Mouse (Mus musculus) heart, embryonic 13.5 days (tissue): ENCODE data around the gene Mthfd2l. TPM values are rescaled to one million over a fixed set of nuclear protein-coding genes. Genes with fewer than 3 reads are reported as not detected.

ENCODE experiments used
- ATAC-seq: fragments of 200-750 bp; cut with Nextera tagmentation; 2 replicates; pipeline ENCODE4 v1.8.0; 2017; ENCODE audit warnings: moderate TSS enrichment; ENCODE audit not compliant: insufficient number of reproducible peaks, low FRiP score, low TSS enrichment; ENCODE audit errors: extremely low read depth
- H3K27ac ChIP-seq: fragments of 300-500 bp; sonication (generic); replicated peaks from 2 replicates; pipeline ENCODE4 v1.5.1; 2015; ENCODE audit warnings: moderate library complexity, mild to moderate bottlenecking, inconsistent platforms
- H3K27me3 ChIP-seq: fragments of 300-500 bp; sonication (generic); replicated peaks from 2 replicates; pipeline ENCODE4 v1.6.1; 2015; ENCODE audit warnings: mild to moderate bottlenecking, inconsistent platforms
- H3K36me3 ChIP-seq: fragments of 300-500 bp; sonication (generic); 2 replicates; pipeline ENCODE4 v1.6.1; 2015; ENCODE audit warnings: mild to moderate bottlenecking, inconsistent platforms
- H3K4me1 ChIP-seq: fragments of 300-500 bp; sonication (generic); 2 replicates; pipeline ENCODE4 v1.6.1; 2015; ENCODE audit warnings: inconsistent platforms
- H3K4me2 ChIP-seq: fragments of 300-500 bp; sonication (generic); 2 replicates; pipeline ENCODE4 v1.6.1; 2015; ENCODE audit warnings: inconsistent platforms, mild to moderate bottlenecking, moderate library complexity
- H3K4me3 ChIP-seq: fragments of 300-500 bp; sonication (generic); 2 replicates; pipeline ENCODE4 v1.5.1; 2015; ENCODE audit warnings: moderate library complexity, mild to moderate bottlenecking, inconsistent platforms
- H3K9ac ChIP-seq: fragments of 300-500 bp; sonication (generic); 2 replicates; pipeline ENCODE4 v1.6.1; 2015; ENCODE audit warnings: inconsistent platforms, mild to moderate bottlenecking, moderate library complexity
- H3K9me3 ChIP-seq: fragments of 300-500 bp; sonication (generic); 2 replicates; pipeline ENCODE4 v1.6.1; 2016; ENCODE audit warnings: inconsistent platforms
- WGBS: fragments of 180-500 bp; shearing (Covaris S2); methylation state at CpG from one replicate; pipeline ENCODE4 v1.1.7; 2015; ENCODE audit warnings: mixed read lengths; 5-methylcytosine and 5-hydroxymethylcytosine counted together
- polyA plus RNA-seq: library from polyadenylated mRNA; unstranded; fragments of >200 nt; fragmentation: Nextera tagmentation; extraction: Ambion mirVana; gene quantifications from 2 replicates; pipeline ENCODE4 v1.2.1, GENCODE M21; 2015

Mthfd2l gene
- polyA plus RNA-seq = 28.1 and 31.3 TPM in 2 replicates

DNA sequence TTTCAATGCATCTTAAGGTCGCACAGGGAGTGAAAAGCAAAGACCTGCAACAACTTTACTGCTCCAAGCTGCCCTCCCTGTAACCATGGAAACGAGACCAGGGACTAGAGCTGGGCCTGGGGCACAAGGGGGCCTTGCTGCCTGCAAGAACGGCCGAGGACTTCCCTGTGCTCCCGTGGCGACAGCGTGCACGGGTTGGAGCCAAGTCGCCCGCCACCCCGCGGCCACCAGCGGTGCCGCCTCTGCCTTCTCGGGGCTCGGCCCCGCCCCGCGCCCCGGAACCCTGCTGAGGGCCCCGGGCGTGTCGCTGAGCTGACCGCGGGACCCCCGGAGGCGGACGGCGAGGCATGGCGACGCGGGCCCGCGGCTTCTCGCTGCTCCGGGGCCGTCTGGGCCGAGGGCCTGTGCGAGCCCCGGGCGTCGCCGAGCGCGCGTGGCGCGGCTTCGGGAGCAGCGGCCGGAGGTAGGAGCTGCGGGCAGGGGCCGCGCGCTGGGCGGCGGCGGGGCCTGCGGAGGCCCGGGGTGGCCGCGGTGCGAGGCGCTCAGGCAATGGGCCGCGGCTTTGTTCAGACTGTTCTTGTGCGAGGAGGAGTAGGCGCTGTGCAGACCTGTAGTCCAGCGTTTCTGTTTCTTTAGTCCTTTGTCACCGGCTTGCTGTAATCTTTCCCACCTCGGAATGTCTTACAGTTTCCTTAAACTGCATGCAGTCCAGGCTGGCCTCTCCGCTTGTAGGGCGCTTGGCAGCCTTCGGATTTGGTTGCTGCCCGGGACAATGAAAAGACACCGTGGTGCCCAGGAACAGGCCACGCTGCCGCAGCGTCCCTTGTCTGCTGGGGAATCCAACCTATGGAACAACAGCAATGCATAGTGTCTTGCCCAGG is at the start of gene Mthfd2l:
Gene Mthfd2l, plus strand, starts transcription at position 147 of the 881 bp plus-strand sequence.
- Histone ChIP-seq H3K9ac (peak within 1 kb of the TSS; percentile 97), H3K4me3 (peak within 1 kb of the TSS; percentile 85), H3K4me1 (peaks cover 15% of the 10 kb centered on the region), H3K4me2 (peak within 1 kb of the TSS; percentile 70), H3K36me3 (peaks cover 20% of the 10 kb centered on the region), H3K27me3 (no peaks in the 10 kb centered on the region), H3K27ac (peak within 1 kb of the TSS; percentile 96), H3K9me3 (no peaks in the 10 kb centered on the region)
- under 1% methylated on average over 68 of the region's 79 CpGs for WGBS
- ATAC-seq = peak; percentile 92

DNA sequence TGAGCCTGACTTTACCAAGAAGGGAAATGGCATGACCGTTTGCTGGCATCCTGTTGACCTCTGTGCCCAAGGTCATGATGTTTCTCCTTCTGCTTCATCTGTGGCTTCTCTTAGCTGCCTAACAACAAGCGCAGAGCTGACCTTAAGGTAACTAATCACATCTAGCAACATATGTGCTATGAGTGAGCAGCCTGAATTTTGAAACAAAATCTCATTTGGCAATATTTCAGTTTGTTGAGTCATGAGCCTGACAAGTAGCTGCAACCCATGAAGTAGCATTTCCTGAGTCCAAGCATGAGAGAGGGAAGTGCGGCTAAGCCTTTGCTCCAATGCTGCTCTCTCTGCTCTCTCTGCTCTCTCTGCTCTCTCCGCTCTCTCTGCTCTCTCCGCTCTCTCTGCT is 49.2 kb upstream of the Mthfd2l start:
- no peak overlapping the region for H3K9ac ChIP-seq
- no peak for ATAC-seq
- no peak overlapping the region for H3K4me3 ChIP-seq
- WGBS = 93% methylated on average over 5 of the region's 5 CpGs
- no peak overlapping the region for H3K27ac ChIP-seq
- H3K4me2 ChIP-seq = no peak overlapping the region
- H3K36me3 ChIP-seq = no peaks in the 10 kb centered on the region
- H3K4me1 ChIP-seq = peaks cover 17% of the 10 kb centered on the region
- H3K27me3 ChIP-seq = no peaks in the 10 kb centered on the region
- no peaks in the 10 kb centered on the region for H3K9me3 ChIP-seq

- H3K4me1 ChIP-seq = peaks cover 12% of the 10 kb centered on the region
- H3K4me2 ChIP-seq = no peak overlapping the region
- no peaks in the 10 kb centered on the region for H3K27me3 ChIP-seq
- H3K27ac ChIP-seq = no peak overlapping the region
- no peaks in the 10 kb centered on the region for H3K9me3 ChIP-seq
- H3K4me3 ChIP-seq = no peak overlapping the region
- no peak for ATAC-seq
- WGBS = 82% methylated on average over 5 of the region's 5 CpGs
- H3K36me3 ChIP-seq = no peaks in the 10 kb centered on the region
- no peak overlapping the region for H3K9ac ChIP-seq
Measured at GRCm38 (mm10) chr5:90882146-90882545, 48.8 kb upstream of the Mthfd2l start.

GRCm38 (mm10) chr5:90884628-90885242 is 46.2 kb upstream of the Mthfd2l start:
- H3K4me3 ChIP-seq = no peak overlapping the region
- H3K9ac ChIP-seq = no peak overlapping the region
- WGBS = 29% methylated on average over 2 of the region's 2 CpGs
- peaks cover 3% of the 10 kb centered on the region; the same call in 1 of the 2 replicates for H3K27me3 ChIP-seq
- no peak for ATAC-seq
- H3K27ac ChIP-seq = 0 out of 2 replicates have a peak overlapping the region, but pooled peaks have one; percentile 5
- H3K36me3 ChIP-seq = no peaks in the 10 kb centered on the region
- no peaks in the 10 kb centered on the region for H3K9me3 ChIP-seq
- H3K4me1 ChIP-seq = peaks cover 18% of the 10 kb centered on the region
- H3K4me2 ChIP-seq = no peak overlapping the region

GRCm38 (mm10) chr5:90888661-90889060 is 42.3 kb upstream of the Mthfd2l start:
- H3K9ac ChIP-seq = no peak overlapping the region
- H3K4me1 ChIP-seq = peaks cover 27% of the 10 kb centered on the region
- no peak for ATAC-seq
- H3K36me3 ChIP-seq = no peaks in the 10 kb centered on the region
- no peak overlapping the region for H3K4me2 ChIP-seq
- H3K9me3 ChIP-seq = no peaks in the 10 kb centered on the region
- no peak overlapping the region for H3K27ac ChIP-seq
- no peak overlapping the region for H3K4me3 ChIP-seq
- peaks cover 6% of the 10 kb centered on the region; the same call in 1 of the 2 replicates for H3K27me3 ChIP-seq
- 74% methylated on average over 5 of the region's 5 CpGs for WGBS

DNA sequence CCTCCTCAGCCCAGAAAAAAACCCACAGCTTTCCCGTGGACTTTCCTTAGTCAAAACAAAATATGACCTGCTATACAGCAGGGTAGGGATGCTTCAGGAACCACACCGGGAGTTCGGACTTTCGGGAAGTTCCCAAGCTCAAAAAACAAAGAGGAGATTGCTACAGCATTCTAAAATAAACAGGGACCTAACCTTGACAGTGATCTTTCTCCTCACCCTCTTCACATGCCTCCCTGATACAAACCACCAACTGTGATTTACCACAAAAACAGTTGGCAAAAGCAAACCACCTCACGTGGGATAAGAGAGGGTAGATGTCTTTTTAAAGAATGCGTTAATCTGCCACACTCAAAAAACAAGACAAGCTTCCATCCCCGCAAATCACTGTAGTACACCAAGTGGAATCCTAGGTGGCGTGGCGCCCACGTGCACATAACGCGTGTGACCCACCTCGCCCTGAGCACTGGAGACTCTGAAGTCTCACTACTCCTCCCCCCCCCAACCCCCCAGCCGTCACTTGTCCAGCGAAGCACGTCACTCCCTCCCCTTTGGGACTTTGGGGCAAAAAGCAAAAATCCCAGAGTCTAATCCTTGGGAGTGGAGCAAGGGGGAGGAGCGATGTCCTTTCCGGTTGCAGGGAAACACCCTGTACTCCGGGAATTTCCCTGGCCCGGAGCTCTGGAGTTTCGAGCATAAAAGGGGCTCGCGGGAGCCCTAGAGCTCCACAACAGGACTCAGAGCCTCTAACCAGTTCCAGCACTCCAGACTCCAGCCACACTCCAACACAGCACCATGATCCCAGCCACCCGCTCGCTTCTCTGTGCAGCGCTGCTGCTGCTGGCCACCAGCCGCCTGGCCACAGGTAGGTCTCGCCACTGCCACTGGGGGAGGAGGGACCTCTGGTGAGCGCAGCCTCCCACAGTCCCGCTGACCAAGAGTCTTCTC is 40.1 kb upstream of the Mthfd2l start, which contains the start of gene Cxcl1:
Gene Cxcl1, plus strand, starts transcription at position 723 of the 945 bp plus-strand sequence.
- 8% methylated on average over 30 of the region's 30 CpGs for WGBS
- peak within 1 kb of the TSS; percentile 60 for H3K4me3 ChIP-seq
- H3K9me3 ChIP-seq = no peaks in the 10 kb centered on the region
- H3K27ac ChIP-seq = no peak within 1 kb of the TSS
- peak within 1 kb of the TSS; percentile 85 for H3K4me2 ChIP-seq
- peaks cover 16% of the 10 kb centered on the region for H3K4me1 ChIP-seq
- peaks cover 6% of the 10 kb centered on the region; the same call in 1 of the 2 replicates for H3K27me3 ChIP-seq
- peak within 1 kb of the TSS; percentile 81 for H3K9ac ChIP-seq
- no peaks in the 10 kb centered on the region for H3K36me3 ChIP-seq
- ATAC-seq = no peak

GRCm38 (mm10) chr5:90891464-90891813 is 39.5 kb upstream of the Mthfd2l start:
- 27% methylated on average over 10 of the region's 10 CpGs for WGBS
- Histone ChIP-seq H3K9ac (peak overlapping the region; percentile 81), H3K4me2 (peak overlapping the region; percentile 85), H3K36me3 (no peaks in the 10 kb centered on the region), H3K9me3 (no peaks in the 10 kb centered on the region), H3K27ac (no peak overlapping the region), H3K27me3 (peaks cover 6% of the 10 kb centered on the region; the same call in 1 of the 2 replicates), H3K4me1 (peaks cover 16% of the 10 kb centered on the region), H3K4me3 (peak overlapping the region; percentile 60)
- ATAC-seq = no peak

- H3K4me2 ChIP-seq = no peak overlapping the region
Measured at GRCm38 (mm10) chr5:90894231-90894630, 36.7 kb upstream of the Mthfd2l start.

DNA sequence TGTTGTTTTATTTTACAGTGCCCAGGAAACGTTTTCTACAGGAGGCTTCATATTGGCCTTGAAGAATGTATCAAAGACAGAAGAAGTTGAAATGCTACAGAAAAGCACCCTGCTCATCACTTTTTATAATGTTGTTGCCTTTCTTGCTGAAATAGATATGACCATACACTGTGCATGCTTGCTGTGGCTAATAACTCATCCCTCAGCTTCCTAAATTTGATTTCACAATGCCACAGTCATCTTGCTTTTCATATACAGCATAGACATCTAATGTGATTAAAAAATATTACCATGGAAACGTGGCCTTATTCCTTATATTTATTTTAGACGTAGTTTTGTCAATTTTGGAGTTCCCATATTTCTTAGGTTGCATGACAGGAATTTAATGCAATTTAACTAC is 33.5 kb upstream of the Mthfd2l start:
- no peak for ATAC-seq
- WGBS = 55% methylated on average over 3 of the region's 3 CpGs
- Histone ChIP-seq H3K9me3 (no peaks in the 10 kb centered on the region), H3K9ac (no peak overlapping the region), H3K4me2 (no peak overlapping the region), H3K36me3 (no peaks in the 10 kb centered on the region), H3K4me3 (no peak overlapping the region), H3K27me3 (no peaks in the 10 kb centered on the region), H3K27ac (no peak overlapping the region), H3K4me1 (0 out of 2 replicates have a peak, but pooled peaks cover 7% of the 10 kb centered on the region)

More at GRCm38 (mm10) chr5:90894231-90894630, 36.7 kb upstream of the Mthfd2l start:
- WGBS = 66% methylated on average over 8 of the region's 8 CpGs
- 0 out of 2 replicates have a peak, but pooled peaks cover 3% of the 10 kb centered on the region for H3K27me3 ChIP-seq
- H3K4me1 ChIP-seq = peaks cover 17% of the 10 kb centered on the region
- no peaks in the 10 kb centered on the region for H3K36me3 ChIP-seq
- H3K4me3 ChIP-seq = no peak overlapping the region
- ATAC-seq = no peak
- no peaks in the 10 kb centered on the region for H3K9me3 ChIP-seq
- no peak overlapping the region for H3K27ac ChIP-seq
- H3K9ac ChIP-seq = no peak overlapping the region

DNA sequence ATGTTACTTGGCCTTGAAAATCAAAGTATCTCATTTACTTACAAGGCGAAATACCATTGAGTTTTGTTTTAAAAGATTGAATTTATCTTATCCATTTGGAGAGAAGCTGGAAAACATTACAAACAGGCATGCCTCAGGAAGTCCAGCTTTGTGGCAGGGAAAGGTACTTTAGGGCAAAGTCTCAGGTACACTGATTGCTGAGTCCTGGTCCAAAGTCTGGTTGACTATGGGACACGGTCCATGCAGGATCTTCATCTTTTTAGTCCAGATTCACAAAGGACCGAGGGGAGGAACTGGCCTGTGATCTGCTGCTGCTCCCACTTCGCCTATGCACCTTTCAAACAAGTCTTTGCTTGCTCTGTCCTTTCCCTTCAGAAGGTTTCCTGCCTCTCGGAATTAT is 31.6 kb upstream of the Mthfd2l start:
- peaks cover 12% of the 10 kb centered on the region for H3K27me3 ChIP-seq
- H3K9me3 ChIP-seq = no peaks in the 10 kb centered on the region
- whole genome bisulfite sequencing = 70% methylated on average over 5 of the region's 5 CpGs
- no peak overlapping the region for H3K4me2 ChIP-seq
- H3K9ac ChIP-seq = no peak overlapping the region
- H3K4me1 ChIP-seq = peaks cover 13% of the 10 kb centered on the region
- H3K4me3 ChIP-seq = no peak overlapping the region
- no peak for ATAC-seq
- H3K36me3 ChIP-seq = no peaks in the 10 kb centered on the region
- H3K27ac ChIP-seq = no peak overlapping the region
